Mouse (Mus musculus) heart, embryonic 11.5 days (tissue): ENCODE measurements around the gene Smarcd1. TPM values are rescaled to one million over a fixed set of nuclear protein-coding genes. Genes with fewer than 3 reads are reported as not detected.
A peak's percentile ranks its signal among the peaks of the same experiment; 100 is the strongest.

Experiments
- ATAC-seq: fragments of 200-750 bp; cut with Nextera tagmentation; replicated peaks from 2 replicates; pipeline ENCODE4 v1.8.0; 2017; ENCODE audit warnings: moderate library complexity; ENCODE audit not compliant: insufficient number of reproducible peaks, low FRiP score, low TSS enrichment
- H3K27ac ChIP-seq: fragments of 300-500 bp; sonication (generic); 2 replicates; pipeline ENCODE4 v1.5.1; 2014; ENCODE audit warnings: mild to moderate bottlenecking, low read depth, low read length
- H3K27me3 ChIP-seq: fragments of 300-500 bp; sonication (generic); 2 replicates; pipeline ENCODE4 v1.6.1; 2014; ENCODE audit warnings: mild to moderate bottlenecking, low read length, mixed read lengths; ENCODE audit not compliant: control insufficient read depth, insufficient read depth
- H3K36me3 ChIP-seq: fragments of 300-500 bp; sonication (generic); 2 replicates; pipeline ENCODE4 v1.6.1; 2014; ENCODE audit warnings: mild to moderate bottlenecking, low read length, moderate library complexity, mixed read lengths; ENCODE audit not compliant: control insufficient read depth, insufficient read depth
- H3K4me1 ChIP-seq: fragments of 300-500 bp; sonication (generic); 2 replicates; pipeline ENCODE4 v1.6.1; 2014; ENCODE audit warnings: low read length; ENCODE audit not compliant: control insufficient read depth, insufficient read depth
- H3K4me2 ChIP-seq: fragments of 300-500 bp; sonication (generic); 2 replicates; pipeline ENCODE4 v1.6.1; 2014; ENCODE audit warnings: mild to moderate bottlenecking, moderate library complexity
- H3K4me3 ChIP-seq: fragments of 300-500 bp; sonication (generic); 2 replicates; pipeline ENCODE4 v1.5.1; 2014; ENCODE audit warnings: low read depth, low read length
- H3K9ac ChIP-seq: fragments of 300-500 bp; sonication (generic); 2 replicates; pipeline ENCODE4 v1.6.1; 2014; ENCODE audit warnings: mild to moderate bottlenecking, low read depth, low read length, moderate library complexity
- H3K9me3 ChIP-seq: fragments of 300-500 bp; sonication (generic); replicated peaks from 2 replicates; pipeline ENCODE4 v1.6.1; 2016; ENCODE audit warnings: low read length; ENCODE audit not compliant: control insufficient read depth
- WGBS: fragments of 180-500 bp; shearing (Covaris S2); extraction: QIAGEN DNeasy Blood & Tissue Kit; methylation state at CpG from one replicate; pipeline ENCODE4 v1.1.7; 2014; ENCODE audit not compliant: insufficient replicate concordance; 5-methylcytosine and 5-hydroxymethylcytosine counted together
- polyA plus RNA-seq: library from polyadenylated mRNA; unstranded; fragments of >200 nt; fragmentation: Nextera tagmentation; extraction: Ambion mirVana; gene quantifications from 2 replicates; pipeline ENCODE4 v1.2.1, GENCODE M21; 2014

The Smarcd1 gene
- polyA plus RNA-seq, 1 experiment from 2014 or later: 24.8 TPM

GRCm38 (mm10) chr15:99677089-99677488 is 24.8 kb upstream of the Smarcd1 start:
- H3K27me3 ChIP-seq: peaks cover 22% of the 10 kb centered on the region
- peaks cover 6% of the 10 kb centered on the region for H3K4me1 ChIP-seq
- WGBS: 30% methylated on average over 8 of the region's 8 CpGs
- no peak for ATAC-seq
- no peaks in the 10 kb centered on the region for H3K9me3 ChIP-seq
- H3K4me3 ChIP-seq: no peak overlapping the region
- H3K27ac ChIP-seq: no peak overlapping the region
- H3K4me2 ChIP-seq: no peak overlapping the region
- H3K9ac ChIP-seq: no peak overlapping the region
- no peaks in the 10 kb centered on the region for H3K36me3 ChIP-seq

- Histone ChIP-seq H3K36me3 (no peaks in the 10 kb centered on the region), H3K4me2 (no peak overlapping the region), H3K9ac (no peak overlapping the region), H3K27me3 (peaks cover 14% of the 10 kb centered on the region), H3K4me1 (peaks cover 6% of the 10 kb centered on the region), H3K27ac (no peak overlapping the region), H3K4me3 (no peak overlapping the region), H3K9me3 (no peaks in the 10 kb centered on the region)
- ATAC-seq: no peak
- 11% methylated on average over 13 of the region's 13 CpGs for WGBS
Observed at GRCm38 (mm10) chr15:99678063-99678800, 23.7 kb upstream of the Smarcd1 start.

DNA sequence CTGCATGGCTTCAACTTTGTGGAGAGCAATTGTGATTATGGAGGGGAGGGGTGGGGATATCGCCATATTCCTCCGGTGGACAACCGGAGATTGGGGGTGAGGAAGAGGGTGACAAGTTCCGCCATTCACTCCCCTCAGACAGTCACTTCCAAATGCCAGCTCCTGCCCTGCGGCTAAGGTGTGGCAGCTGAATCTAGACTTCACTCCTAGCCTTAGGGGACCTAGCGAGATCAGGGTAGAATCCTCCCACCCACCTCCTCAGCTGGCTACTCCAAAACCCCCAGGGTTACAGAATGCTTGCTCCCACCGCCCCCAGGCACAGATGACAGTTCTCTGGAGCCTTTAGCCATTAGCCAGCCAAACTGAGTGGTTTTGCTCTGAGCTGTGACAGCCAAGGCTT is 22.9 kb upstream of the Smarcd1 start:
- peaks cover 6% of the 10 kb centered on the region for H3K27me3 ChIP-seq
- no peak overlapping the region for H3K4me2 ChIP-seq
- ATAC-seq: no peak
- 47% methylated on average over 7 of the region's 7 CpGs for WGBS
- H3K9me3 ChIP-seq: no peaks in the 10 kb centered on the region
- H3K36me3 ChIP-seq: no peaks in the 10 kb centered on the region
- H3K4me3 ChIP-seq: no peak overlapping the region
- no peak overlapping the region for H3K9ac ChIP-seq
- no peak overlapping the region for H3K27ac ChIP-seq
- H3K4me1 ChIP-seq: peaks cover 6% of the 10 kb centered on the region

GRCm38 (mm10) chr15:99682880-99683279 is 19.0 kb upstream of the Smarcd1 start:
- no peak overlapping the region for H3K27ac ChIP-seq
- no peak for ATAC-seq
- H3K4me2 ChIP-seq: no peak overlapping the region
- no peaks in the 10 kb centered on the region for H3K9me3 ChIP-seq
- WGBS: 89% methylated on average over 7 of the region's 7 CpGs
- H3K9ac ChIP-seq: no peak overlapping the region
- H3K36me3 ChIP-seq: no peaks in the 10 kb centered on the region
- H3K27me3 ChIP-seq: no peaks in the 10 kb centered on the region
- no peak overlapping the region for H3K4me3 ChIP-seq
- peaks cover 6% of the 10 kb centered on the region for H3K4me1 ChIP-seq

GRCm38 (mm10) chr15:99684156-99684555 is 17.8 kb upstream of the Smarcd1 start:
- Histone ChIP-seq H3K27ac (no peak overlapping the region), H3K36me3 (no peaks in the 10 kb centered on the region), H3K4me3 (no peak overlapping the region), H3K4me2 (no peak overlapping the region), H3K9me3 (no peaks in the 10 kb centered on the region), H3K4me1 (no peaks in the 10 kb centered on the region), H3K27me3 (no peaks in the 10 kb centered on the region), H3K9ac (no peak overlapping the region)
- ATAC-seq: no peak
- WGBS: 85% methylated on average over 5 of the region's 5 CpGs

GRCm38 (mm10) chr15:99688712-99689111 is 13.2 kb upstream of the Smarcd1 start:
- Histone ChIP-seq H3K4me3 (no peak overlapping the region), H3K4me1 (peaks cover 6% of the 10 kb centered on the region), H3K4me2 (no peak overlapping the region), H3K9ac (no peak overlapping the region), H3K27me3 (peaks cover 9% of the 10 kb centered on the region), H3K9me3 (no peaks in the 10 kb centered on the region), H3K27ac (no peak overlapping the region), H3K36me3 (no peaks in the 10 kb centered on the region)
- WGBS: 0% methylated on average over 4 of the region's 4 CpGs
- 0 out of 2 replicates have a peak, but pooled peaks have one; percentile 7 for ATAC-seq

DNA sequence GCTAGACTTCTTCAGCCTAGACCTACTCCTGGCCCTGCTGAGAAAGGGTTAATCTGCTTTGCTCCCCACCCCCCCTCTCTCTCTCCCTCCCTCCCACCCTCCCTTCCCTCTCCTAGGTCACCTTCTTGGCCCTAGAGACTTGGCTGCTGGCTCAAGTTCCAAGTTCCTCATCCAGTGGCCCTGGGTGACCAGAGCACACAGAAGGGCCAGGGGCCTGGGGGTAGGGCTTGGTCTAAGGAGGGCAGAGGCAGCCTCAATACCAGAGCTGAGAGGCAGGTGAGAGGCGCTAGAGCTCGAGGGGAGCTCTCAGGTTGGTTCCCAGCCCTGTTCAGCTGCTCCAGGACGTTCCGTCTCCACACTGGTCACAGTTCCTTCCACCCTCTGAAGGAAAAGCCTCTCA is 11.0 kb upstream of the Smarcd1 start:
- 18% methylated on average over 4 of the region's 4 CpGs for WGBS
- ATAC-seq: no peak
- peaks cover 9% of the 10 kb centered on the region for H3K27me3 ChIP-seq

GRCm38 (mm10) chr15:99691976-99692375 is 10.0 kb upstream of the Smarcd1 start:
- Histone ChIP-seq H3K36me3 (no peaks in the 10 kb centered on the region), H3K4me3 (no peak overlapping the region), H3K27me3 (peaks cover 9% of the 10 kb centered on the region), H3K9me3 (no peaks in the 10 kb centered on the region), H3K9ac (no peak overlapping the region), H3K4me2 (no peak overlapping the region), H3K27ac (no peak overlapping the region), H3K4me1 (peaks cover 16% of the 10 kb centered on the region)
- 45% methylated on average over 9 of the region's 9 CpGs for WGBS
- ATAC-seq: no peak

More for the DNA sequence above, 11.0 kb upstream of the Smarcd1 start:
- Histone ChIP-seq H3K4me1 (peaks cover 16% of the 10 kb centered on the region), H3K9ac (no peak overlapping the region), H3K9me3 (no peaks in the 10 kb centered on the region), H3K4me2 (no peak overlapping the region), H3K36me3 (no peaks in the 10 kb centered on the region), H3K27ac (no peak overlapping the region), H3K4me3 (no peak overlapping the region)

GRCm38 (mm10) chr15:99697309-99697708 is 4.6 kb upstream of the Smarcd1 start:
- Histone ChIP-seq H3K9me3 (no peaks in the 10 kb centered on the region), H3K4me3 (no peak overlapping the region), H3K36me3 (no peaks in the 10 kb centered on the region), H3K4me2 (no peak overlapping the region), H3K4me1 (peaks cover 20% of the 10 kb centered on the region), H3K27ac (no peak overlapping the region), H3K9ac (no peak overlapping the region), H3K27me3 (peaks cover 8% of the 10 kb centered on the region; the same call in 1 of the 2 replicates)
- WGBS: 6% methylated on average over 2 of the region's 2 CpGs
- ATAC-seq: no peak
